Mouse (Mus musculus): ENCODE results near the gene Cinp. TPM values are rescaled to one million over a fixed set of nuclear protein-coding genes. Genes with fewer than 3 reads are reported as not detected.

The Cinp gene
- total and polyA plus RNA-seq, 3 experiments, result 23.4 to 134 (median 82.8) TPM

GRCm38 (mm10) chr12:110915761-110916160 is 26.8 kb upstream of the Cinp start:
- Histone ChIP-seq H3K4me3 (ENCODE audit: low read depth, low read length) (no peak overlapping the region), H3K27me3 (ENCODE audit: insufficient read depth, low read length) (no peaks in the 10 kb centered on the region), H3K9me3 (replicated peaks) (no peaks in the 10 kb centered on the region), H3K4me1 (ENCODE audit: insufficient read depth, low read depth, low read length) (no peaks in the 10 kb centered on the region), H3K36me3 (replicated peaks) (peaks cover 68% of the 10 kb centered on the region)
- TF ChIP-seq CTCF (IDR thresholded peaks at IDR 0.05; ENCODE audit: low read depth, low read length) (no peak), GATA1 (IDR thresholded peaks at IDR 0.05; ENCODE audit: borderline replicate concordance, low read length) (no peak), GATA2 (IDR thresholded peaks at IDR 0.05; ENCODE audit: borderline replicate concordance, low read depth, low read length) (no peak), TAL1 (conservative IDR thresholded peaks at IDR 0.05; ENCODE audit: low read depth, low read length) (no peak), POLR2AphosphoS5 (IDR thresholded peaks at IDR 0.05; ENCODE audit: insufficient replicate concordance, low read depth, low read length) (no peak)
- DNase-seq (ENCODE audit: low spot score), result no peak
- no peak for ATAC-seq (ENCODE audit: extremely low read depth, insufficient number of reproducible peaks, low FRiP score, poor library complexity, severe bottlenecking)

- H3K4me1 ChIP-seq (ENCODE audit: insufficient read depth, low read depth, low read length), result no peaks in the 10 kb centered on the region
These were observed 21.0 kb upstream of the Cinp start for GRCm38 (mm10) chr12:110909962-110910361.

GRCm38 (mm10) chr12:110907845-110908244 is 18.9 kb upstream of the Cinp start:
- peaks cover 35% of the 10 kb centered on the region for H3K36me3 ChIP-seq (replicated peaks)

More at GRCm38 (mm10) chr12:110909962-110910361, 21.0 kb upstream of the Cinp start:
- H3K27me3 ChIP-seq (ENCODE audit: insufficient read depth, low read length), result no peaks in the 10 kb centered on the region
- no peak for TF ChIP-seq GATA1 (IDR thresholded peaks at IDR 0.05; ENCODE audit: borderline replicate concordance, low read length)
- peaks cover 42% of the 10 kb centered on the region for H3K36me3 ChIP-seq (replicated peaks)
- no peaks in the 10 kb centered on the region for H3K9me3 ChIP-seq (replicated peaks)
- no peak for DNase-seq (ENCODE audit: low spot score)
- no peak for ATAC-seq (ENCODE audit: extremely low read depth, insufficient number of reproducible peaks, low FRiP score, poor library complexity, severe bottlenecking)
- no peak overlapping the region for H3K4me3 ChIP-seq (ENCODE audit: low read depth, low read length)

GRCm38 (mm10) chr12:110903536-110903935 is 14.6 kb upstream of the Cinp start:
- Histone ChIP-seq H3K9me3 (replicated peaks) (no peaks in the 10 kb centered on the region), H3K27me3 (ENCODE audit: insufficient read depth, low read length) (no peaks in the 10 kb centered on the region), H3K4me1 (ENCODE audit: insufficient read depth, low read depth, low read length) (no peaks in the 10 kb centered on the region), H3K36me3 (replicated peaks) (peaks cover 47% of the 10 kb centered on the region), H3K4me3 (ENCODE audit: low read depth, low read length) (no peak overlapping the region)
- ATAC-seq (ENCODE audit: extremely low read depth, insufficient number of reproducible peaks, low FRiP score, poor library complexity, severe bottlenecking) (no peak), DNase-seq (ENCODE audit: low spot score) (no peak)
- TF ChIP-seq TAL1 (conservative IDR thresholded peaks at IDR 0.05; ENCODE audit: low read depth, low read length), result no peak
- no peak for TF ChIP-seq GATA2 (IDR thresholded peaks at IDR 0.05; ENCODE audit: borderline replicate concordance, low read depth, low read length)
- no peak for TF ChIP-seq POLR2AphosphoS5 (IDR thresholded peaks at IDR 0.05; ENCODE audit: insufficient replicate concordance, low read depth, low read length)
- TF ChIP-seq GATA1 (IDR thresholded peaks at IDR 0.05; ENCODE audit: borderline replicate concordance, low read length), result no peak
- TF ChIP-seq CTCF (IDR thresholded peaks at IDR 0.05; ENCODE audit: low read depth, low read length), result no peak

More at GRCm38 (mm10) chr12:110907845-110908244, 18.9 kb upstream of the Cinp start:
- H3K9me3 ChIP-seq (replicated peaks), result no peaks in the 10 kb centered on the region
- no peaks in the 10 kb centered on the region for H3K27me3 ChIP-seq (ENCODE audit: insufficient read depth, low read length)
- ATAC-seq (ENCODE audit: extremely low read depth, insufficient number of reproducible peaks, low FRiP score, poor library complexity, severe bottlenecking), result peak; percentile 8; the same call in 1 of the 2 replicates
- TF ChIP-seq POLR2AphosphoS5 (IDR thresholded peaks at IDR 0.05; ENCODE audit: insufficient replicate concordance, low read depth, low read length), result no peak
- no peak for TF ChIP-seq GATA1 (IDR thresholded peaks at IDR 0.05; ENCODE audit: borderline replicate concordance, low read length)
- TF ChIP-seq GATA2 (IDR thresholded peaks at IDR 0.05; ENCODE audit: borderline replicate concordance, low read depth, low read length), result no peak
- TF ChIP-seq TAL1 (conservative IDR thresholded peaks at IDR 0.05; ENCODE audit: low read depth, low read length), result no peak
- H3K4me3 ChIP-seq (ENCODE audit: low read depth, low read length), result no peak overlapping the region
- H3K4me1 ChIP-seq (ENCODE audit: insufficient read depth, low read depth, low read length), result no peaks in the 10 kb centered on the region
- no peak for DNase-seq (ENCODE audit: low spot score)

- TF ChIP-seq GATA2 (IDR thresholded peaks at IDR 0.05; ENCODE audit: borderline replicate concordance, low read depth, low read length) (no peak), POLR2AphosphoS5 (IDR thresholded peaks at IDR 0.05; ENCODE audit: insufficient replicate concordance, low read depth, low read length) (no peak), GATA1 (IDR thresholded peaks at IDR 0.05; ENCODE audit: borderline replicate concordance, low read length) (no peak), CTCF (IDR thresholded peaks at IDR 0.05; ENCODE audit: low read depth, low read length) (no peak), TAL1 (conservative IDR thresholded peaks at IDR 0.05; ENCODE audit: low read depth, low read length) (no peak)
- no peaks in the 10 kb centered on the region for H3K9me3 ChIP-seq (replicated peaks)
- peaks cover 42% of the 10 kb centered on the region for H3K36me3 ChIP-seq (replicated peaks)
- ATAC-seq (ENCODE audit: extremely low read depth, insufficient number of reproducible peaks, low FRiP score, poor library complexity, severe bottlenecking) (no peak), DNase-seq (ENCODE audit: low spot score) (no peak)
- H3K27me3 ChIP-seq (ENCODE audit: insufficient read depth, low read length), result no peaks in the 10 kb centered on the region
- H3K4me1 ChIP-seq (ENCODE audit: insufficient read depth, low read depth, low read length), result no peaks in the 10 kb centered on the region
- no peak overlapping the region for H3K4me3 ChIP-seq (ENCODE audit: low read depth, low read length)
These were observed 13.2 kb upstream of the Cinp start for GRCm38 (mm10) chr12:110902106-110902505.

- ATAC-seq (ENCODE audit: extremely low read depth, insufficient number of reproducible peaks, low FRiP score, poor library complexity, severe bottlenecking) (no peak), DNase-seq (ENCODE audit: low spot score) (no peak)
- H3K4me3 ChIP-seq (ENCODE audit: low read depth, low read length), result no peak overlapping the region
- no peaks in the 10 kb centered on the region for H3K9me3 ChIP-seq (replicated peaks)
- H3K27me3 ChIP-seq (ENCODE audit: insufficient read depth, low read length), result no peaks in the 10 kb centered on the region
- peaks cover 23% of the 10 kb centered on the region for H3K36me3 ChIP-seq (replicated peaks)
- TF ChIP-seq TAL1 (conservative IDR thresholded peaks at IDR 0.05; ENCODE audit: low read depth, low read length), result no peak
- no peak for TF ChIP-seq GATA1 (IDR thresholded peaks at IDR 0.05; ENCODE audit: borderline replicate concordance, low read length)
- no peak for TF ChIP-seq GATA2 (IDR thresholded peaks at IDR 0.05; ENCODE audit: borderline replicate concordance, low read depth, low read length)
- TF ChIP-seq CTCF (IDR thresholded peaks at IDR 0.05; ENCODE audit: low read depth, low read length), result no peak
- no peak for TF ChIP-seq POLR2AphosphoS5 (IDR thresholded peaks at IDR 0.05; ENCODE audit: insufficient replicate concordance, low read depth, low read length)
- H3K4me1 ChIP-seq (ENCODE audit: insufficient read depth, low read depth, low read length), result peaks cover 41% of the 10 kb centered on the region
These were observed 2.9 kb upstream of the Cinp start for GRCm38 (mm10) chr12:110891887-110892286.

Data from G1E (cell line).